Mouse (Mus musculus) forelimb bud, embryonic 11.5 days (tissue): ENCODE measurements around the gene Slc29a3.

Experiments
- DNase-seq: peaks from one replicate; pipeline ENCODE4 v3.0.0-alpha.2; 2012; ENCODE audit warnings: low read depth, low spot score

The Slc29a3 gene

DNA sequence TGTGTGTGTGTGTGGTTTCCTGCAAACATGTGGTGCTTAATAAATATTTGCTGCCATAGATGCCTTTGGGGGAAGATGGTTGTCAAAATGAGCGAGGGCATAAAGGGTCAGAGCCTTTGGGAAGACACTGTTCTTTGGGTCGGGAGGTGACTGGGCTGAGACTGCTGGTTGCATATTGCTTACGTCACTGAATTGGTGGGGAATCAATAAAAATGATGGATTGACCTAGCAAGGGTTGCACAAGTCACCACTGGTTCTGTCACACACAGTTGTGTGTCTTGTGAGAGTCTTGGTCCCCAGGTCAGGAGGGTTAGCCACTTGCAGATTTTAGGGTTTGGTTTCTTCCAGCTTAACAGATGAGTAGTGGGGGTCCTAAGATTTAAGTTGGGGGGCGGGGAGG, 75.3 kb downstream of the Slc29a3 start:
- no peak for DNase-seq

DNA sequence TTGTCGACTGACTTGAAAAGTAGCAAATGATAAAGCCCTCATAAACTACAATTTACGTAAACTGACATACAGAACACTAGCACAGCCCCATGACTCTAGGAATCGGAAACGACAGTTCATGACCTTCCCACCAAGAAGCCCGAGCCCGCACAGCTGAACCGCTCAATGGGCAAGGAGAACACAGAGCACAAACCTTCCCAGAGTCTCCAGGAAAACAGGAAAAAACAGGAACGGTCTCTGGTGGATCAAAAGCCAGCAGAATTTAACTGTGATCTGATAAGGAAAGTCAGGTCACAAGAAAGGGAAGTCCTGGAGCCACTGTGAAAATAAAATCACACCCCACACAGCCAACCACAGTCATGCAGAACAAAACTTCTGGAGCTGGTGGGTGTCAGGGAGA, 82.4 kb downstream of the Slc29a3 start:
- DNase-seq: no peak

DNA sequence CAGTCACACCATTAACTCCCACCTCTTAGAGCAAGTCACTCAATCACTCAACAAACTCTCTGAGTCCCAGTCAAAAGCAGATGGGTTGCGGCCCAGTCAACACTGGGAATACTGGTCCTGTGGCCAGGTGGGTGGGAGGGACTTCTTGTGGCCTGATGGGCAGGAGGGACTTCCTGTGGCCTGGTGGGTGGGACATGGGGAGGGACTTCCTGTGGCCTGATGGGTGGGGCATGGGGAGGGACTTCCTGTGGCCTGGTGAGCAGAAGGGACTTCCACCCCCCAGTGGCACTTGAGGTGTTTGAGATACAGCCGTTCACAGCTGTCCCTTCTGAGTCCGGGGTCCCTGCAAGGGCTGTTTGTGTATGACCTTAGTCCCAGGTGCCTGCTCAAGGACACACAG, 84.0 kb downstream of the Slc29a3 start:
- no peak for DNase-seq
